Mouse (Mus musculus) embryonic facial prominence, embryonic 15.5 days (tissue): ENCODE measurements at regions not wholly inside any gene's neighbourhood (a gene's known extent, or its start where the extent isn't known, plus 50 kb on each side); places are given as distances from the start of the nearest gene placed in this dataset.
A peak's percentile ranks its signal among the peaks of the same experiment; 100 is the strongest.

Source experiments
- ATAC-seq: fragments of 200-750 bp; cut with Nextera tagmentation; 2 replicates; pipeline ENCODE4 v1.8.0; 2017; ENCODE audit warnings: low read depth, moderate TSS enrichment; ENCODE audit not compliant: insufficient number of reproducible peaks, low FRiP score, low TSS enrichment
- H3K27ac ChIP-seq: fragments of 300-500 bp; sonication (generic); replicated peaks from 2 replicates; pipeline ENCODE4 v1.5.1; 2015; ENCODE audit warnings: mild to moderate bottlenecking, inconsistent platforms
- H3K27me3 ChIP-seq: fragments of 300-500 bp; sonication (generic); 2 replicates; pipeline ENCODE4 v1.6.1; 2015; ENCODE audit warnings: inconsistent platforms
- H3K36me3 ChIP-seq: fragments of 300-500 bp; sonication (generic); 2 replicates; pipeline ENCODE4 v1.6.1; 2015; ENCODE audit warnings: mild to moderate bottlenecking, inconsistent platforms
- H3K4me1 ChIP-seq: fragments of 300-500 bp; sonication (generic); 2 replicates; pipeline ENCODE4 v1.6.1; 2015; ENCODE audit warnings: inconsistent platforms
- H3K4me2 ChIP-seq: fragments of 300-500 bp; sonication (generic); replicated peaks from 2 replicates; pipeline ENCODE4 v1.6.1; 2015; ENCODE audit warnings: mild to moderate bottlenecking, inconsistent platforms
- H3K4me3 ChIP-seq: fragments of 300-500 bp; sonication (generic); replicated peaks from 2 replicates; pipeline ENCODE4 v1.5.1; 2015; ENCODE audit warnings: mild to moderate bottlenecking, inconsistent platforms
- H3K9ac ChIP-seq: fragments of 300-500 bp; sonication (generic); 2 replicates; pipeline ENCODE4 v1.6.1; 2015; ENCODE audit warnings: inconsistent platforms
- H3K9me3 ChIP-seq: fragments of 300-500 bp; sonication (generic); replicated peaks from 2 replicates; pipeline ENCODE4 v1.6.1; 2016; ENCODE audit warnings: inconsistent platforms
- WGBS: fragments of 180-500 bp; shearing (Covaris S2); methylation state at CpG from one replicate; pipeline ENCODE4 v1.1.7; 2015; 5-methylcytosine and 5-hydroxymethylcytosine counted together

DNA sequence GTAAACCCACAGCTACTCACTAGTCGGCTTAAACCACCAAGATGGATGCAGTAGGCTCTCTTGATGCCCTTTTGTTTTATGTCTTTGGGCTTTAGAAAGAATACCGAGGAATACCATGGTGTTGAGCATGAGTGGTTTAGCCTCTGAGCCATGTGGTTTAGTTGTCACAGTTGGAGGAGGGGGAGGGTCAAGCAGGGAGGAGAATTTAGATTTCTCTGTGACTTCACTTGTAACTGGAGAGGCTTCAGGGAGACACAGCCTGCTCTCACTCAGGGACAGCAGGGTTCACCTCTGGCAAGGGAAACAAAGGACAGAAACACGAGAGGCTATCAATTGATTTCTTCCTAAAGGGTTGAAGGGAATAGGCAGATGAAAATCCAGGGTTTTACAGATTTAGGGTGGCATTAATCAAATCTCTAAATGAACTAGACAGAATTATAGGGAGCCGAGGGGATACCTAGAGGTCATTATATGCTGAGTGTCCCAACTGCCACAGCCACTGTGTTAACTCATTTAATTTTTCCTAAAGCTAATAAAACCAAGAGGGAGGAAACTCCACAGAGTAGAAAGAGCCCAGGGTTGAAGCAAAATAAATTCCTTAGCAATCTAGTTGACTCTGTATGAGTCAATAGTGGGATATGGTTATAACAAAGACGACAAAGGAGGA is 2113.7 kb upstream of the 5930422O12Rik start:
- H3K9me3 ChIP-seq: no peaks in the 10 kb centered on the region
- no peak overlapping the region for H3K27ac ChIP-seq
- no peak overlapping the region for H3K4me2 ChIP-seq
- no peaks in the 10 kb centered on the region for H3K4me1 ChIP-seq
- no peaks in the 10 kb centered on the region for H3K36me3 ChIP-seq
- no peak overlapping the region for H3K4me3 ChIP-seq
- H3K9ac ChIP-seq: no peak overlapping the region
- no peaks in the 10 kb centered on the region for H3K27me3 ChIP-seq
- WGBS: 41% methylated on average over 5 of the region's 5 CpGs
- ATAC-seq: 0 out of 2 replicates have a peak, but pooled peaks have one; percentile 2

DNA sequence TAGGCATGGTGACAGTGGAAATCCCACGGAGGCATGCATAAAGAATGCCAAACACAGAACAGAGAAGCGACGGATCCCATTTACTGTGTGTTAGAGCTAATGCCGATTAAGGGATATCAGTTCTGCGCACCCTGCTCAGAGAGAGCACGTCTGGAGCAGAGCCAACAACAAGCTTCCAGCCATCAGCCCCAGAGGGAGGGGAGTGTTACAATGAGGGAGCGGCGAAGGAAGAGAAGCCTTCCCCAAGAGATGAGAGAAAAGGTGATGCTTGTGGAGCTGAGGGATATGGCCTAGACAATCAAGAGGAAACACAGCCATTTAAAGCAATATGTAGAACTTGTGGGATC is 2113.2 kb upstream of the 5930422O12Rik start:
- no peaks in the 10 kb centered on the region for H3K9me3 ChIP-seq
- H3K4me1 ChIP-seq: no peaks in the 10 kb centered on the region
- no peak overlapping the region for H3K9ac ChIP-seq
- H3K27ac ChIP-seq: no peak overlapping the region
- ATAC-seq: peak; percentile 57; the same call in 1 of the 2 replicates
- no peak overlapping the region for H3K4me2 ChIP-seq
- WGBS: 50% methylated on average over 8 of the region's 8 CpGs
- no peaks in the 10 kb centered on the region for H3K27me3 ChIP-seq
- no peaks in the 10 kb centered on the region for H3K36me3 ChIP-seq
- H3K4me3 ChIP-seq: no peak overlapping the region

DNA sequence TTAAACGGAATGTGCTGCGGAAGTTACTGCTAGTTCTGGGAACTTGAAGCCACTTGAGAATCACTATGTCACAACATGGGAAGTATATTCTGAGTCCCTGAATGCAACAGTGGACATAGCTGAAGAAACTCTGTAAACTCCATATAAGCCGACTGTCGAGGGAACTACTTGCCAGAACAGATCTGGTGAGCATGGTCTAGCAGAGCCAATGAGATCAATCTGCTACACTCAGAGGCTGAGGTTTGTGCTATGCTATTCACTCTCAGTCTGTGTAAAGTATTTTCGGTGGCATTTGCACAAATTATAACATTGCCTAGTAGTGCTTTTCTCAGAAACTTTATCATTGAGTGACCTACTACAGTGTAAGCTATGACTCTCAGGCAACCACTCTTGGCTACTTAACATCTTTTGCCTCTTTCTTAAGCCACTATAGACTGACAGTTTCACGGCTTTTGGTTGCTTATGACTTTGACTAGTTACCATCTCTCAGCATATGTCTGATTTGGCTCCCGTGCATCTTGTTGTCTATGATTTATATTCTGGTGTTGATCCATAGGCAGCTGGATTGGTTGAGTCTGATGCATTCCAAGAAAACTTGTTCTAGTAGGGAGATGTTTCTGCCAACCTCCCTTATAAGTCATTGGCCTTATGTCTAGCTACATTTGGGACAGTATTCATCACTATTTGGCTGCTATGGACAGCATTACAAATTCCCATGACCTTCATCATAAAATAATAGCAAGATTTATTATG is 2094.8 kb upstream of the 5930422O12Rik start:
- Histone ChIP-seq H3K27ac (no peak overlapping the region), H3K27me3 (no peaks in the 10 kb centered on the region), H3K9me3 (no peaks in the 10 kb centered on the region), H3K4me1 (no peaks in the 10 kb centered on the region), H3K4me2 (no peak overlapping the region), H3K9ac (no peak overlapping the region), H3K36me3 (no peaks in the 10 kb centered on the region), H3K4me3 (no peak overlapping the region)
- WGBS: 91% methylated on average over 7 of the region's 7 CpGs
- ATAC-seq: no peak

- H3K36me3 ChIP-seq: no peaks in the 10 kb centered on the region
- ATAC-seq: no peak
Measured at GRCm38 (mm10) chr8:31348504-31348903, 2080.0 kb upstream of the 5930422O12Rik start.

DNA sequence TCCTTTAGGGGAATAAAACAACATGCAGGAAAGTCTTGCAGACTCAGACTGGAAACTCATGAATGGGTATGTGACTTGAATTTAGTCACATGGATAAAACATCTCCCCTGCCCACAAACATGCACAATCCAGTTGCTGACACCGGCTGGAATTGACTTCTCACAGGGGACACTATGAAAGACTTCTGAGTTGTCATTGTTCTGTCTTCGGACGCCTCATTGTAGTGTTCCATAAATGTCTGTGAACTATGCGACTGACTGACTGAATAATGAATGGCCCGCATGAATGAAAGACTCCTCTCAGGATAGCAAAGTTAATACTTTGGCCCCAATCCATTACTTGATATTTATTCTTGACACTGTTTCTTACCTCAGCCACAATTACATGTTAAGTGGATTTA is 2058.9 kb upstream of the 5930422O12Rik start:
- no peaks in the 10 kb centered on the region for H3K36me3 ChIP-seq
- no peaks in the 10 kb centered on the region for H3K4me1 ChIP-seq
- H3K9ac ChIP-seq: no peak overlapping the region
- H3K4me2 ChIP-seq: no peak overlapping the region
- ATAC-seq: no peak
- 74% methylated on average over 5 of the region's 5 CpGs for WGBS
- no peaks in the 10 kb centered on the region for H3K9me3 ChIP-seq
- H3K27me3 ChIP-seq: no peaks in the 10 kb centered on the region
- no peak overlapping the region for H3K4me3 ChIP-seq
- no peak overlapping the region for H3K27ac ChIP-seq

More at GRCm38 (mm10) chr8:31348504-31348903, 2080.0 kb upstream of the 5930422O12Rik start:
- H3K4me3 ChIP-seq: no peak overlapping the region
- 56% methylated on average over 4 of the region's 4 CpGs for WGBS
- H3K9me3 ChIP-seq: no peaks in the 10 kb centered on the region
- H3K27me3 ChIP-seq: no peaks in the 10 kb centered on the region
- H3K4me1 ChIP-seq: no peaks in the 10 kb centered on the region
- H3K9ac ChIP-seq: no peak overlapping the region
- H3K4me2 ChIP-seq: no peak overlapping the region
- H3K27ac ChIP-seq: no peak overlapping the region

GRCm38 (mm10) chr8:31370137-31371010 is 2058.1 kb upstream of the 5930422O12Rik start:
- H3K36me3 ChIP-seq: no peaks in the 10 kb centered on the region
- no peak overlapping the region for H3K27ac ChIP-seq
- no peaks in the 10 kb centered on the region for H3K4me1 ChIP-seq
- H3K9me3 ChIP-seq: no peaks in the 10 kb centered on the region
- H3K27me3 ChIP-seq: no peaks in the 10 kb centered on the region
- H3K4me3 ChIP-seq: no peak overlapping the region
- no peak overlapping the region for H3K9ac ChIP-seq
- WGBS: 45% methylated on average over 3 of the region's 3 CpGs
- ATAC-seq: no peak
- H3K4me2 ChIP-seq: no peak overlapping the region

GRCm38 (mm10) chr8:31371656-31372055 is 2056.9 kb upstream of the 5930422O12Rik start:
- H3K27me3 ChIP-seq: no peaks in the 10 kb centered on the region
- H3K4me1 ChIP-seq: no peaks in the 10 kb centered on the region
- no peak overlapping the region for H3K9ac ChIP-seq
- no peak for ATAC-seq
- no peak overlapping the region for H3K27ac ChIP-seq
- 52% methylated on average over 5 of the region's 5 CpGs for WGBS
- H3K4me3 ChIP-seq: no peak overlapping the region
- H3K9me3 ChIP-seq: no peaks in the 10 kb centered on the region
- H3K4me2 ChIP-seq: no peak overlapping the region
- H3K36me3 ChIP-seq: no peaks in the 10 kb centered on the region

- Histone ChIP-seq H3K27me3 (no peaks in the 10 kb centered on the region), H3K36me3 (no peaks in the 10 kb centered on the region), H3K4me2 (no peak overlapping the region), H3K9ac (no peak overlapping the region), H3K4me3 (no peak overlapping the region), H3K4me1 (no peaks in the 10 kb centered on the region), H3K9me3 (no peaks in the 10 kb centered on the region), H3K27ac (no peak overlapping the region)
- 48% methylated on average over 2 of the region's 2 CpGs for WGBS
- no peak for ATAC-seq
Measured at GRCm38 (mm10) chr8:31372397-31372796, 2056.1 kb upstream of the 5930422O12Rik start.

DNA sequence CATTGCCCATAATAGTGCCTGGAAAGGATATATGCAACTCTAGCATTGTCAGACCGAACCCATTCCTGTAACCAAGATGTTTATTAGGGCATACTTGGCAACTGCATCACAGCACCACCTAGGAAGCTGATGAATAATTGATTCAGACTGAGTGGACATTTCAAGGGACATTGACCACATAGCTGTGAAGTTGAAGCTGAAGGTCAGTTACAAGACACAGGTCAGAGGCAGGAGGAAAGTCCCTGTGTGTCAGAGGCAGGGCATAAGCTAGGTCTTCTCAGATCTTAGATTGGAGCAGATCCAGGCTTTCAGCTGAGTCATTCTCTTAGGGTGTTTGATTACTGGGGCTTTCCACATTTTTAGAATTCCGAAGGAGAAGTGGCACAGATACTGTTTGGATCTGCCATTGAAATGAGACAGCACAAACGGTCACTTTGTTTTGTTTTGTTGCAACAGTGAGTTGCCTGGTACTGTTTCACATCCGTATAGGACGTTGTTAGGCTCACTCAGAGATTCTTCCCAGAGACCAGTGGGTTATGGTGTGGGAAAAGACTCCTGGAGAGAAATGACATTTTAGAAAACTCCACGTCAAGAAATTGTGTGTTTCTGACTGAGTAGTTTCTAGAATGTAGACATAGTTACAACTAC is 2055.2 kb upstream of the 5930422O12Rik start:
- Histone ChIP-seq H3K27ac (no peak overlapping the region), H3K4me2 (no peak overlapping the region), H3K4me1 (no peaks in the 10 kb centered on the region), H3K36me3 (no peaks in the 10 kb centered on the region), H3K27me3 (no peaks in the 10 kb centered on the region), H3K9ac (no peak overlapping the region), H3K4me3 (no peak overlapping the region), H3K9me3 (no peaks in the 10 kb centered on the region)
- ATAC-seq: no peak
- 75% methylated on average over 6 of the region's 6 CpGs for WGBS

GRCm38 (mm10) chr8:31377698-31378334 is 2050.7 kb upstream of the 5930422O12Rik start:
- H3K27me3 ChIP-seq: no peaks in the 10 kb centered on the region
- no peak overlapping the region for H3K27ac ChIP-seq
- no peak overlapping the region for H3K9ac ChIP-seq
- H3K36me3 ChIP-seq: no peaks in the 10 kb centered on the region
- H3K4me1 ChIP-seq: no peaks in the 10 kb centered on the region
- WGBS: 41% methylated on average over 2 of the region's 2 CpGs
- H3K4me3 ChIP-seq: no peak overlapping the region
- no peak overlapping the region for H3K4me2 ChIP-seq
- no peaks in the 10 kb centered on the region for H3K9me3 ChIP-seq
- ATAC-seq: no peak
